Mouse (Mus musculus): ENCODE measurements at regions not wholly inside any gene's neighbourhood (a gene's known extent, or its start where the extent isn't known, plus 50 kb on each side); places are given as distances from the start of the nearest gene placed in this dataset.

DNA sequence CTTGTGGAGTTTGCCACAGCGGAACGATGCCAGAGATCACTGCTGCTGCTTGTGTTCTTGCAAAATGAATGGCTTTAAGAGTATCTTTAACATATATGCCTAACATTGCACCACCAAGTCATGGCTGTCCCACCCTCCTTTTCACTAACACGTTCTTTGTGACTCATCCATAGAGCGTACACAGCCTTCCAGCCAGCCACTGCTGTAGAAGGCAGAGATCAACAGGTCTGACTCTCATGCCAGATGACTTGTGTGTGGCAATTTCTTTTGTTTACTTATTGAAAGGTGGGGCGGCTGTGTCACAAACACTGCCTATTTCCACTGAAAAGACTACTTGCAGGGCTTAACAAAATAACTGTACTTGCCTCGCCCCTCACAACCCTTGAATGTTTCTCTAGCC lies 239.5 kb upstream of the Rgma start:
- TF ChIP-seq POLR2A (IDR thresholded peaks at IDR 0.05; ENCODE audit: insufficient read depth, low read depth, low read length) = no peak
- no peak for TF ChIP-seq CTCF (IDR thresholded peaks at IDR 0.05; ENCODE audit: insufficient read depth, low read depth, low read length)
- no peak overlapping the region for H3K27ac ChIP-seq (ENCODE audit: insufficient read depth, low read depth, low read length)
- no peaks in the 10 kb centered on the region for H3K4me1 ChIP-seq (ENCODE audit: control insufficient read depth, insufficient read depth, low read length)
- WGBS = 49% methylated on average over 6 of the region's 6 CpGs
- H3K4me3 ChIP-seq (ENCODE audit: insufficient read depth, low read depth, low read length) = no peak overlapping the region

DNA sequence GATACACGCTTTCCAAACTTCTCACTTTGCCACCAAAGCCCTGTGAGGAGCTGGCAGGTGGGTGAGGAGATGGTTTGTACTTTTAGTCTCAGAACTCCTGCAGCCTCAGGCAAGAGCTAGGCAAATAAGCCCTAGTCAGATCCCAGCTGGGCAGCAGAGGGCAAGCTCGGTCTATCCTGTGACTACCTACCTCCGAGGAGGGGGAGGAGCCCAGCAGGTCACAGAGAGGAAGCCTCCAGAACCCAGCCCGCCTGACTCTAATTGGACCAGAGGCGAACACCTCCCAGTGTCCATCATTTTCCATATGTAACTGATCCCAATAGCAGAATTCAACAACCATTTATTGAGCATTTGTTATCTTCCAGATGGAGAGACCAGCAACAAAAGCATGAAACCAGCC lies 237.0 kb upstream of the Rgma start:
- WGBS = 70% methylated on average over 5 of the region's 5 CpGs
- no peak overlapping the region for H3K27ac ChIP-seq (ENCODE audit: insufficient read depth, low read depth, low read length)
- H3K4me1 ChIP-seq (ENCODE audit: control insufficient read depth, insufficient read depth, low read length) = no peaks in the 10 kb centered on the region
- no peak overlapping the region for H3K4me3 ChIP-seq (ENCODE audit: insufficient read depth, low read depth, low read length)
- TF ChIP-seq CTCF (IDR thresholded peaks at IDR 0.05; ENCODE audit: insufficient read depth, low read depth, low read length) (no peak), POLR2A (IDR thresholded peaks at IDR 0.05; ENCODE audit: insufficient read depth, low read depth, low read length) (no peak)

- Histone ChIP-seq H3K27ac (ENCODE audit: insufficient read depth, low read depth, low read length) (no peak overlapping the region), H3K4me1 (ENCODE audit: control insufficient read depth, insufficient read depth, low read length) (no peaks in the 10 kb centered on the region; the same call in 1 of the 2 replicates), H3K4me3 (ENCODE audit: insufficient read depth, low read depth, low read length) (no peak overlapping the region)
- TF ChIP-seq CTCF (IDR thresholded peaks at IDR 0.05; ENCODE audit: insufficient read depth, low read depth, low read length) (no peak), POLR2A (IDR thresholded peaks at IDR 0.05; ENCODE audit: insufficient read depth, low read depth, low read length) (no peak)
- 53% methylated on average over 8 of the region's 8 CpGs for WGBS
Observed at GRCm38 (mm10) chr7:73138861-73139493, 236.3 kb upstream of the Rgma start.

DNA sequence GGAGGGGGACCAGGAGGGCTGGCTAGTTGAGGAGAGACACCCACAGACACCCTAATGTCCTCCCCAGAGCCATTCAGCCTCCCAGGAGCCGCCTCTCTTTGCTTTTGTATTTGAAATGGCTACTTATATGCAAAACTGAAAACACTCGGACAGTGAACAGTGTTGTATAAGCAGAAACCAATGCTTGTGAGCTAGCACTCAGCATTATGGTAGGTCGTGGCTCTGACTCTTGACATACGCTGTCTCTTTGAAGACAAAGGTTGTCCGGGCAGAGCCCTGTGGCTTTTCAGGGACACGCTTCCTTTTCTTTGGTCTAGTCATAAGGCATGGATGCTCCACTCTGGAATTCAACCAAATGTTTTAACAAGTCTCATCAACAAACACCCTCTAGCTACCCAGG lies 235.4 kb upstream of the Rgma start:
- 84% methylated on average over 6 of the region's 6 CpGs for WGBS
- TF ChIP-seq CTCF (IDR thresholded peaks at IDR 0.05; ENCODE audit: insufficient read depth, low read depth, low read length) = no peak
- TF ChIP-seq POLR2A (IDR thresholded peaks at IDR 0.05; ENCODE audit: insufficient read depth, low read depth, low read length) = no peak
- Histone ChIP-seq H3K4me3 (ENCODE audit: insufficient read depth, low read depth, low read length) (no peak overlapping the region), H3K4me1 (ENCODE audit: control insufficient read depth, insufficient read depth, low read length) (no peaks in the 10 kb centered on the region; the same call in 1 of the 2 replicates), H3K27ac (ENCODE audit: insufficient read depth, low read depth, low read length) (no peak overlapping the region)

DNA sequence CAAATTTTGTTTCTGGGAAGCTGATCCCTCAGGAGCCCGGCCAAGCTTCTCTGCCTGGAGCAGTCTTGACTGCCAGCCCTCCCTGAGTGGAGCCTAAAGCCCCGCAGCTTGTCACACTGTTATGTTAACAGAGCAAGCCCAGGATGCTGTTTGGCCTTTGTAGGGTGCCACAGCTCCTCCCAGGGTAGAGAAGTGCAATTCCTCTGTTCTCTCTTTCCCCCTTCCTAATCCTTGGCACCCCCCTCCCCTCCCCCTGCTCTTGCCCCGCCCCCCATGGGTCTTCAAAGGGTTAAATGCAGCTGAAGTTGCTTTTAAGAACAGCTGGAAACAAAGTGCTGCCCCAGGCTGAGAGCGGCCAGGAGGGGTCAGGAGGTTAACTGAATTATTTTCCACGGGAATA lies 234.1 kb upstream of the Rgma start:
- Histone ChIP-seq H3K4me3 (ENCODE audit: insufficient read depth, low read depth, low read length) (no peak overlapping the region), H3K4me1 (ENCODE audit: control insufficient read depth, insufficient read depth, low read length) (no peaks in the 10 kb centered on the region; the same call in 1 of the 2 replicates), H3K27ac (ENCODE audit: insufficient read depth, low read depth, low read length) (no peak overlapping the region)
- 30% methylated on average over 5 of the region's 5 CpGs for WGBS
- no peak for TF ChIP-seq CTCF (IDR thresholded peaks at IDR 0.05; ENCODE audit: insufficient read depth, low read depth, low read length)
- no peak for TF ChIP-seq POLR2A (IDR thresholded peaks at IDR 0.05; ENCODE audit: insufficient read depth, low read depth, low read length)

- H3K27ac ChIP-seq (ENCODE audit: insufficient read depth, low read depth, low read length) = no peak overlapping the region
- WGBS = 73% methylated on average over 11 of the region's 11 CpGs
- TF ChIP-seq CTCF (IDR thresholded peaks at IDR 0.05; ENCODE audit: insufficient read depth, low read depth, low read length) = no peak
- TF ChIP-seq POLR2A (IDR thresholded peaks at IDR 0.05; ENCODE audit: insufficient read depth, low read depth, low read length) = no peak
Observed at GRCm38 (mm10) chr7:73143902-73144301, 231.4 kb upstream of the Rgma start.

GRCm38 (mm10) chr7:73144846-73145245 lies 230.5 kb upstream of the Rgma start:
- Histone ChIP-seq H3K4me3 (ENCODE audit: insufficient read depth, low read depth, low read length) (no peak overlapping the region), H3K27ac (ENCODE audit: insufficient read depth, low read depth, low read length) (no peak overlapping the region), H3K4me1 (ENCODE audit: control insufficient read depth, insufficient read depth, low read length) (no peaks in the 10 kb centered on the region; the same call in 1 of the 2 replicates)
- 76% methylated on average over 4 of the region's 4 CpGs for WGBS
- TF ChIP-seq CTCF (IDR thresholded peaks at IDR 0.05; ENCODE audit: insufficient read depth, low read depth, low read length) (no peak), POLR2A (IDR thresholded peaks at IDR 0.05; ENCODE audit: insufficient read depth, low read depth, low read length) (no peak)

More at GRCm38 (mm10) chr7:73143902-73144301, 231.4 kb upstream of the Rgma start:
- H3K4me3 ChIP-seq (ENCODE audit: insufficient read depth, low read depth, low read length) = no peak overlapping the region
- H3K4me1 ChIP-seq (ENCODE audit: control insufficient read depth, insufficient read depth, low read length) = no peaks in the 10 kb centered on the region; the same call in 1 of the 2 replicates

GRCm38 (mm10) chr7:73147251-73147650 lies 228.1 kb upstream of the Rgma start:
- Histone ChIP-seq H3K4me3 (ENCODE audit: insufficient read depth, low read depth, low read length) (no peak overlapping the region), H3K27ac (ENCODE audit: insufficient read depth, low read depth, low read length) (no peak overlapping the region), H3K4me1 (ENCODE audit: control insufficient read depth, insufficient read depth, low read length) (peaks cover 2% of the 10 kb centered on the region; the same call in 1 of the 2 replicates)
- TF ChIP-seq POLR2A (IDR thresholded peaks at IDR 0.05; ENCODE audit: insufficient read depth, low read depth, low read length) (no peak), CTCF (IDR thresholded peaks at IDR 0.05; ENCODE audit: insufficient read depth, low read depth, low read length) (no peak)

DNA sequence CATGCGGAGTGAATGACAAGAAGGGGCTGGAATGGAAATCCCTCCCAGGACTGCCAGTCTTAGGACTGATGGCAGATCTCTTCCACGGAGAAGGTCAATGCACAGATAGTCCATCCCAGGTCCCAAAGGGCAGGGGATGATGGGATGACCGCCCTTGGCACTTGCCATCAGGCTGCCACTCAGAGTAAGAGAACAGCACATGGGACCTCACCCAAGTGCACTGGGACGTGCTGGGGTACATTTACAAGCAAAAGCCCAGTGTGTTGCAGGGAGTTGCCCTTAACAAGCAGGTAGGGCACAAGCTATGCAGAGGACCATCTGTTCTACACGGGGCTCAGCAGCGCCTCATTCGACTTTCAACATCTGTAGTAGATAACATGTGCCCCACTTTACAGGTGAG lies 224.9 kb upstream of the Rgma start:
- H3K4me3 ChIP-seq (ENCODE audit: insufficient read depth, low read depth, low read length) = no peak overlapping the region
- H3K4me1 ChIP-seq (ENCODE audit: control insufficient read depth, insufficient read depth, low read length) = peaks cover 2% of the 10 kb centered on the region; the same call in 1 of the 2 replicates
- H3K27ac ChIP-seq (ENCODE audit: insufficient read depth, low read depth, low read length) = no peak overlapping the region
- TF ChIP-seq POLR2A (IDR thresholded peaks at IDR 0.05; ENCODE audit: insufficient read depth, low read depth, low read length) (no peak), CTCF (IDR thresholded peaks at IDR 0.05; ENCODE audit: insufficient read depth, low read depth, low read length) (no peak)
- 84% methylated on average over 7 of the region's 7 CpGs for WGBS
